Mouse (Mus musculus): ENCODE measurements around the gene Wdr64. TPM values are rescaled to one million over a fixed set of nuclear protein-coding genes. Genes with fewer than 3 reads are reported as not detected.

Wdr64 gene
- total and polyA plus RNA-seq, 2 experiments from 2014 or later: not detected

DNA sequence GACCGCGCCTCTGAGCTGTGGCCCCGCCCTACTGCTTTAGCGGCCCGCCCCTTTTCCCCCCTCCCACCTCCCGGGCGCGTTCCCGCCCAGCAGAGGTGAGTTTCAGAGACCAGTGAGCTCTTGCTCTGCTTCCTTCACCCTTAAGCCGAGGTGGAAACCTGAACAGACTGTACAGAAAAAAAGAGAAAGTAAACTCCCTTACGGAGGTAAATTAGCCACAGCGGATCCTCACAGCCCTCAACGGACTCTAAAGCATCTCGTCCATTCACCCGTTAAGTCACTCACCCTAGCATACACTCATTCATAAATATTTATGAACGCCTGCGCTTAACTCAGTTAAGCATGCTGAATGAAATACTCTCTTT lies 5.4 kb upstream of the Wdr64 start:
- TF ChIP-seq CTCF (IDR thresholded peaks at IDR 0.05; ENCODE audit: low read depth): no peak
- H3K9me3 ChIP-seq (ENCODE audit: low read length): no peaks in the 10 kb centered on the region
- under 1% methylated on average over 17 of the region's 17 CpGs for WGBS
- peak overlapping the region; percentile 53 for H3K4me3 ChIP-seq (ENCODE audit: low read length)
- H3K27me3 ChIP-seq (ENCODE audit: insufficient read depth, low read length): no peaks in the 10 kb centered on the region
- H3K36me3 ChIP-seq (ENCODE audit: insufficient read depth, low read length): no peaks in the 10 kb centered on the region; the same call in 1 of the 2 replicates
- DNase-seq (ENCODE audit: low spot score) (no peak), ATAC-seq (no peak)
- peak overlapping the region; percentile 1; the same call in 1 of the 2 replicates for H3K27ac ChIP-seq
- peak overlapping the region; percentile 69; the same call in 1 of the 2 replicates for H3K9ac ChIP-seq (replicated peaks; ENCODE audit: low read length)
- peak overlapping the region; percentile 88 for H3K4me2 ChIP-seq (ENCODE audit: low read depth, low read length)
- 0 out of 2 replicates have a peak, but pooled peaks cover 5% of the 10 kb centered on the region for H3K4me1 ChIP-seq (ENCODE audit: insufficient read depth, low read length)

GRCm38 (mm10) chr1:175693429-175693960 lies 4.9 kb upstream of the Wdr64 start:
- 0 out of 2 replicates have a peak, but pooled peaks cover 5% of the 10 kb centered on the region for H3K4me1 ChIP-seq (ENCODE audit: insufficient read depth, low read length)
- H3K27ac ChIP-seq: peak overlapping the region; percentile 1; the same call in 1 of the 2 replicates
- H3K4me2 ChIP-seq (ENCODE audit: low read depth, low read length): peak overlapping the region; percentile 88
- H3K27me3 ChIP-seq (ENCODE audit: insufficient read depth, low read length): no peaks in the 10 kb centered on the region
- peak overlapping the region; percentile 53 for H3K4me3 ChIP-seq (ENCODE audit: low read length)
- H3K36me3 ChIP-seq (ENCODE audit: insufficient read depth, low read length): no peaks in the 10 kb centered on the region
- DNase-seq (ENCODE audit: low spot score): no peak
- 40% methylated on average over 12 of the region's 12 CpGs for WGBS
- ATAC-seq: no peak
- H3K9ac ChIP-seq (replicated peaks; ENCODE audit: low read length): 0 out of 2 replicates have a peak overlapping the region, but pooled peaks have one; percentile 69
- TF ChIP-seq CTCF (IDR thresholded peaks at IDR 0.05; ENCODE audit: low read depth): no peak
- no peaks in the 10 kb centered on the region for H3K9me3 ChIP-seq (ENCODE audit: low read length)

GRCm38 (mm10) chr1:175699375-175699774 lies 982 bp downstream of the Wdr64 start:
- Histone ChIP-seq H3K9me3 (ENCODE audit: low read length) (no peaks in the 10 kb centered on the region), H3K4me3 (ENCODE audit: low read length) (no peak overlapping the region), H3K9ac (replicated peaks; ENCODE audit: low read length) (no peak overlapping the region), H3K27ac (no peak overlapping the region), H3K27me3 (ENCODE audit: insufficient read depth, low read length) (no peaks in the 10 kb centered on the region), H3K36me3 (ENCODE audit: insufficient read depth, low read length) (no peaks in the 10 kb centered on the region), H3K4me2 (ENCODE audit: low read depth, low read length) (no peak overlapping the region), H3K4me1 (ENCODE audit: insufficient read depth, low read length) (no peaks in the 10 kb centered on the region)
- ATAC-seq (no peak), DNase-seq (ENCODE audit: low spot score) (no peak)
- no peak for TF ChIP-seq CTCF (IDR thresholded peaks at IDR 0.05; ENCODE audit: low read depth)
- WGBS: 62% methylated on average over 3 of the region's 3 CpGs

DNA sequence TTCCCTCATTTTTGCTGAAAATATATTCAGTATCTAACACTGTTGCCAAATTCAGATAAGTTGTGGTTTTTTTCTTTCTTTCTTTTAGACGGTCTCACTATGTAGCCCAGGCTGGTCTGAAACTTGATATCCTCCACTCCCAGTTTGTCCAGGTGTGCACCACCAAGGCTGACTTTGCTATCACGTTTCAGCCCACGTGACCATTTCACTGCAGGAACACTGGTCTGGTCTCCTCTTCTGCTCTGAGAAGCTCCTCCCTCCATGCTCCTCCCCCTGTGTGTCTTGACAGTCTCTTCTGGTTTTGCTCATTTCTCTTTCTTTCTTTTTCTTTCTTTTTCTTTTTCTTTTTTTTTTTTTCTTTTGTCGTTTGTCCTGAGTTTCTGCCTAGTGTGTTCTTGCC lies 1.4 kb downstream of the Wdr64 start:
- no peak overlapping the region for H3K4me2 ChIP-seq (ENCODE audit: low read depth, low read length)
- H3K27ac ChIP-seq: no peak overlapping the region
- no peaks in the 10 kb centered on the region for H3K27me3 ChIP-seq (ENCODE audit: insufficient read depth, low read length)
- TF ChIP-seq CTCF (IDR thresholded peaks at IDR 0.05; ENCODE audit: low read depth): no peak
- 47% methylated on average over 4 of the region's 4 CpGs for WGBS
- no peak overlapping the region for H3K4me3 ChIP-seq (ENCODE audit: low read length)
- H3K9me3 ChIP-seq (ENCODE audit: low read length): no peaks in the 10 kb centered on the region
- ATAC-seq (no peak), DNase-seq (ENCODE audit: low spot score) (no peak)
- no peak overlapping the region for H3K9ac ChIP-seq (replicated peaks; ENCODE audit: low read length)
- no peaks in the 10 kb centered on the region for H3K36me3 ChIP-seq (ENCODE audit: insufficient read depth, low read length)
- no peaks in the 10 kb centered on the region for H3K4me1 ChIP-seq (ENCODE audit: insufficient read depth, low read length)

DNA sequence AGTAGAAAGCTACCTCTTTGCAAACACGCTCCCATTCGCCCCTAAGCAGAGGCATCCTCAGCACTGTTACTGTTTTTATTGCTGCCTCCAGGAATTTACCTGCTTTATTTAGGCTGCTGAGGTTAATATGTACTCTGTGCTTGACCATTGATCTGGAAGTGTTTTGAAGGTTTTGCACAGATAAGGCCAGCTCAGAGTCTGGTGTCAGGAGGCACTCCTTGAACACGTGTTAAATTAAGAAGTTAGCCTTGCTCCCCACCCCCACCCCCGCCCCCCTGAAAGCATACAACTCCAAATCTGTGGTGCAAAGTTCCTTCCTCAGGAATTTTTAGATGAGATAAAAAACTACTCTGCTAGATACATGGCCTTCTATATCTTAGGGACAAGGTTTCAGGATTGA lies 2.8 kb downstream of the Wdr64 start:
- no peak overlapping the region for H3K27ac ChIP-seq
- H3K36me3 ChIP-seq (ENCODE audit: insufficient read depth, low read length): no peaks in the 10 kb centered on the region
- ATAC-seq: no peak

GRCm38 (mm10) chr1:175707599-175707998 lies 9.2 kb downstream of the Wdr64 start:
- 72% methylated on average over 5 of the region's 5 CpGs for WGBS
- Histone ChIP-seq H3K36me3 (ENCODE audit: insufficient read depth, low read length) (no peaks in the 10 kb centered on the region), H3K9me3 (ENCODE audit: low read length) (no peaks in the 10 kb centered on the region), H3K27ac (no peak overlapping the region), H3K4me1 (ENCODE audit: insufficient read depth, low read length) (no peaks in the 10 kb centered on the region), H3K4me3 (ENCODE audit: low read length) (no peak overlapping the region), H3K9ac (replicated peaks; ENCODE audit: low read length) (no peak overlapping the region), H3K27me3 (ENCODE audit: insufficient read depth, low read length) (no peaks in the 10 kb centered on the region), H3K4me2 (ENCODE audit: low read depth, low read length) (no peak overlapping the region)
- no peak for ATAC-seq
- DNase-seq (ENCODE audit: low spot score): no peak
- TF ChIP-seq CTCF (IDR thresholded peaks at IDR 0.05; ENCODE audit: low read depth): no peak

More for the DNA sequence above, 2.8 kb downstream of the Wdr64 start:
- H3K4me1 ChIP-seq (ENCODE audit: insufficient read depth, low read length): no peaks in the 10 kb centered on the region
- 79% methylated on average over 4 of the region's 4 CpGs for WGBS
- H3K9ac ChIP-seq (replicated peaks; ENCODE audit: low read length): no peak overlapping the region
- no peak for TF ChIP-seq CTCF (IDR thresholded peaks at IDR 0.05; ENCODE audit: low read depth)
- DNase-seq (ENCODE audit: low spot score): no peak
- H3K9me3 ChIP-seq (ENCODE audit: low read length): no peaks in the 10 kb centered on the region
- no peak overlapping the region for H3K4me2 ChIP-seq (ENCODE audit: low read depth, low read length)
- H3K4me3 ChIP-seq (ENCODE audit: low read length): no peak overlapping the region
- H3K27me3 ChIP-seq (ENCODE audit: insufficient read depth, low read length): no peaks in the 10 kb centered on the region

DNA sequence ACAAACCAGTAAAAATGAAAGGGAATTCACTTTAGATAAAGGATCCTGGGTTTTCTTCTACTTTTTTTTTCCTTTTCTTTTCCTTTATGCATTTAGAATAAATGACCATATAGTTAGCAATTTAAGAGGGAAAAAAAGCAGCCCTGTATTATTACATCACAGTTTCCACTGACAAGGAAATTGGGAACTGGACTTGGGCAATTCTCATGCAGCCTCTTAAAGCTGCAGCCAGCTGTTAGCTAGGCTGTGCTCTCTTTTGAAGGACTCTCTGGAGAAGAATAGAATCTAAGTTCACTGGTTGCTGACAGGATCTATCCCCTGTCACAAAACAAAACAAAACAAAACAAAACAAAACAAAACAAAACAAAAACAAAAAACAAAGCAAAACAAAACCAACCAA lies 9.6 kb downstream of the Wdr64 start:
- H3K27me3 ChIP-seq (ENCODE audit: insufficient read depth, low read length): no peaks in the 10 kb centered on the region
- no peak for DNase-seq (ENCODE audit: low spot score)
- no peak overlapping the region for H3K4me3 ChIP-seq (ENCODE audit: low read length)
- ATAC-seq: no peak
- no peak for TF ChIP-seq CTCF (IDR thresholded peaks at IDR 0.05; ENCODE audit: low read depth)
- no peak overlapping the region for H3K4me2 ChIP-seq (ENCODE audit: low read depth, low read length)
- no peak overlapping the region for H3K27ac ChIP-seq
- H3K36me3 ChIP-seq (ENCODE audit: insufficient read depth, low read length): no peaks in the 10 kb centered on the region
- H3K9ac ChIP-seq (replicated peaks; ENCODE audit: low read length): no peak overlapping the region
- no peaks in the 10 kb centered on the region for H3K9me3 ChIP-seq (ENCODE audit: low read length)
- H3K4me1 ChIP-seq (ENCODE audit: insufficient read depth, low read length): no peaks in the 10 kb centered on the region
